Mouse (Mus musculus) splenic B cell, adult 2 months (primary cell): Measurements from ENCODE around the gene Garnl3.
A peak's percentile ranks its signal among the peaks of the same experiment; 100 is the strongest.

ENCODE experiments used
- DNase-seq: peaks from one replicate; pipeline ENCODE4 v3.0.0-alpha.2; 2011; ENCODE audit warnings: low read depth, low spot score
- H3K27me3 ChIP-seq: 2 replicates; pipeline ENCODE4 v1.6.1; 2012; ENCODE audit warnings: mild to moderate bottlenecking, low read length, moderate library complexity, mixed read lengths; ENCODE audit not compliant: control insufficient read depth, poor library complexity, insufficient read depth, severe bottlenecking
- H3K36me3 ChIP-seq: 2 replicates; pipeline ENCODE4 v1.6.1; 2012; ENCODE audit warnings: mild to moderate bottlenecking, low read length, moderate library complexity, mixed read lengths; ENCODE audit not compliant: control insufficient read depth, poor library complexity, insufficient read depth, severe bottlenecking

Gene Garnl3

DNA sequence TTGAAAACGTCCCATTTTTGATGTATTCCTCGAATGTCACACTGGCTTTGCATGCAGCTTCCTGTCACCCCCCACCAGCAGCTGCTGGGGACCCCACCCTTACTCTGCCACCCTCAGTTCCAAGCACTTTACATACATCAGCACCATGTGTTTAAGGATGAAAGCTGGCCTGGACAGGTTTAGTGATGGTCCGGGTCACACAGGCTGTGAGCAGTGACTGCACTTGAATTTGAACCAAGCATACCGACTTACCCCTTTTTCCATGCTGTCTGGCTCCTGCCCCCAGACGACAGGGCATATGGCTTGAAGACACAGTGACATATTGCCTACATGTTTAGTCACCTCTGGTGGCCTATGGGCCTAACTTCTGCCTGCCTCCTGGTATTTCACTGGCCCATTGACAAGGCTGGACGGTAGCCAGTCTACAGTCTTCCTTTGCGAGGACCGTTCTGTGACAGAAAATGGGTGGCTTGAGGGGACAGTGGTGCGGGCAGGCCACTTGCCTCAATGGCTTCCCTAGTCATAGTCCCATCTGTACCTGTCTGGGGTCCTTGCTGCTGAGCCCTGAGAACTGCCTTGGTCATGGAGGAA is 163.3 kb downstream of the Garnl3 start:
- peaks cover 11% of the 10 kb centered on the region for H3K36me3 ChIP-seq
- DNase-seq = peak; percentile 10
- no peaks in the 10 kb centered on the region for H3K27me3 ChIP-seq

DNA sequence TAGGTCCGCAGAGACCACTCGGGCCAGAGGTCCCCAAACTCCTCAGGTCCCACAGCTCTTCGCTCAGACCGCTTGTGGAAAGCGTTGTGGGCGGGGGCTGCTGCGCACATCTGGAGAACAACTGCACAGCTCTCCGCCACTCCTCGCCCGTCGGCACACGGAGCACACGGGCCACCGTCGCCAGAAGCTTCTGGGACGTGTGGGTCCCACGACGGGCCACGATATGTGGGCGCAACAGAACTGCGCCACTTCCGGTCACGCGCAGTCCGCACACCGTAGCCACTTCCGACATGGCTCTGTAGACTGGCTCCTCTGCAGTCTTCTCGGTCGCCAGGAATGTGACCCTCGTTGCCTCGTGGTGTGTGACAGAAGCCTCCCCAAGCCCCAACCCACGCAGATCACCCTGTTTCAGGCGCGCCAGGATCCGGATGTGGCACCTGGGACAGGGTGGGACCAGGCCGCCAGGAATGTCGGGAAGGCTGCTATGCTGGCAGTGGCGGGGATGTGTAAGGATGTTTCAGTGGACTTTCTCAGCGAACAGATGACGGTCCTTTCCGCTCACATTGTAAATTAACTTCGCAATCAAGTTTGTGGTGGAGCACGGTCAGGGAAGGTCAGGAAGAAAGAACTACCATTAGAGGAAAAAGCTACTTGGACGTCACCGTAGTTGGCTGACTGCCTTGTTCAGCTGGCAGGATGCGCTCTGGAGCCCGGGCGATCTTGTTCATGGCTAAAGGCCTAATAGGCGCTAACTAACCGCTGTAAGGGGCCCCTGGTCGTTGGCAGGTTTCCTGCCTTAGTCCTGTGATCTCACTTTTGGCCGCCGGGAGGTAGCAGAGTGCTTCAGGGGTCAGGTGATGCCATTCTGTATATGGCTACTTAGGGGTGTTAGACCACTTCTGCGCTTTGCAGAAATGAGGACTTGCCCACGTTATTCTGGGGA is 164.5 kb downstream of the Garnl3 start:
- DNase-seq = peak; percentile 96
- Histone ChIP-seq H3K36me3 (peaks cover 12% of the 10 kb centered on the region), H3K27me3 (no peaks in the 10 kb centered on the region)

DNA sequence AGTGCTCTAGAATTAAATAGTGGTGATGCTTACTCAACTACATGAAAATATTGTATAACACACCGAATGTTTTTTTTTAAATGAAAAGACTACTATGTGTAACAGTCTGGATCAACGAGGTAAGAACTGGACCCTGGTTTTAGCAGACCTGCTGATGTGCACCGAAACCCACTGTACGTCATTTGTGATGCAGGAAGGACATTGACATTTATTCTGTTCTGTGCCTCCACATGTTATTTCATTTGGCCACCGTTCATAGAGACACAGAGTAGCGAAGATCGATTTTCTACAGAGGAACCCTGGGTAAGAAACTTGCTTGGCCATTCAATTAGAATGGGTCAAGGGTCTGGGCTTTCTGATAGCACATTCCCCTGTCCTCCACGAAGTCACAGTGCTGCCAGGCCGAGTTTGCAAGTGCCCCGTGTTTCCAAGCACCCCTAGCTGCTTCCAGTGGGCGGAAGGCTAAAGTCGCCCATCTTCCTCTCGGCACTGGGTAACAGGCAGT is 165.2 kb downstream of the Garnl3 start:
- DNase-seq = peak; percentile 43
- H3K27me3 ChIP-seq = no peaks in the 10 kb centered on the region

DNA sequence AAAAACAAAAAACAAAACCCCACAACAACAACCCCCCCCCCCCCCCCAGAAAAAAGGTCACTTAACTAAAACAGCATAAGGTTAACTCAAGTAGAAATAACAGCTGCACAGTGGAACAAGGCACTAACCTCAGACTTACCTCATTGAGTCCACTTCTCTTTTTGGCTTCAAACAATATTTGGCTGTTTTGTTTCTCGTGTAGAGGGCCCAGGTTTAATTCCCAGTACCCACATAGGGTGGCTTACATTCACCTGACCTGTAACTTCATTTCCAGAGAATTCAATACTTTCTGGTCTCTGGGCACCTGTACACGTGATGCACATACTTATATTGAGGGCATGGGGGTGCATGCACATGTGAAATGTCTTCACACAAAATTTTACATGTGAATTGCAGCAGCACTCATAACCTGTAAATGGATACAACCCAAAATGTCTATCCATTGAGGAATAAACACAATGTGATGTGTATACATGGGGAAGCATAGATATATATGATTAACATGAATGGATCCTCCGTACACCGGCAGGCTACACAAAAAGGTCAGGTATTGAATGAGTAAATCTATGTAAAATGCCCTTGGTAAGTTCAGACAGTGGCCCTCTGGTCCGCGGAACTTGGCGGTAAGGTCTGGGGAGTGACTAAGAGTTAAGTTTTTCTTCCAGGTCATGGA is 165.8 kb downstream of the Garnl3 start:
- Histone ChIP-seq H3K27me3 (no peaks in the 10 kb centered on the region), H3K36me3 (peaks cover 12% of the 10 kb centered on the region)
- peak; percentile 81 for DNase-seq

More for the DNA sequence above, 165.2 kb downstream of the Garnl3 start:
- H3K36me3 ChIP-seq = peaks cover 12% of the 10 kb centered on the region

DNA sequence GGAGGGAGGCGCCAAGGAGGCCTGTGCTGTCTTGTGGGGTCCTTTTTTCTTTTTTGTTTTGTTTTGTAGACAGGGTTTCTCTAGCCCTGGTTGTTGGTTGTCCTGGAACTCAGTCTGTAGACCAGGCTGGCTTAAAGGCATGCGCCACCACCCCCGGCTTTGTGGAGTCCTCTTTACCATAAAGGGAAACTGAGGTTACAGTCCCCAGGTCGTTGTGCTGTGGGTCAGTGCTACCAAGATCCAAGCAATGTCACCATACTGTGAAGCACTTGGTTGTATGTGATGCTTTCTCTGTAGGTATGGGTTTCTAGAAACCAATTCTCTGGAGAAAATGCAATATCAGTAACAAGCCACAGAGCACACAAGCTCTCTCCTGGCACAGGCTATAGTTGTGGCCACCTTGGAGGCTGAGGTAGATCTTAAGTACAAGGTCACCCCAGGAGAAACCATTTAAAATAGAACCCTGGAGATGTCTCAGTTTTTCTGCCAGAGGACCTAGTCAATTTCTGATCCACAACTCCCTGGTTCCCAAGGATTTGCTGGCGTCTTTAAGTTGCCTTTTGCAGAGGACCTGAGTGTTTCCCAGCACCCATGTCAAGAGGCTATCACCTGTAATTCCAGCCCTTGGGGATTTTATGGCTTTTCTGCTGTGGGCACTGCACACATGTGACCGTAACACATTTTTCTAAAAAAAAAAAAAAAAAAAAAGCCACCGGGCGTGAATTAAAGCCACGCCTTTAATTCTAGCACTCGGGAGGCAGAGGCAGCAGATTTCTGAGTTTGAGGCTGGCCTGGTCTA is 166.6 kb downstream of the Garnl3 start:
- no peaks in the 10 kb centered on the region for H3K27me3 ChIP-seq
- DNase-seq = peak; percentile 57
- peaks cover 12% of the 10 kb centered on the region for H3K36me3 ChIP-seq

DNA sequence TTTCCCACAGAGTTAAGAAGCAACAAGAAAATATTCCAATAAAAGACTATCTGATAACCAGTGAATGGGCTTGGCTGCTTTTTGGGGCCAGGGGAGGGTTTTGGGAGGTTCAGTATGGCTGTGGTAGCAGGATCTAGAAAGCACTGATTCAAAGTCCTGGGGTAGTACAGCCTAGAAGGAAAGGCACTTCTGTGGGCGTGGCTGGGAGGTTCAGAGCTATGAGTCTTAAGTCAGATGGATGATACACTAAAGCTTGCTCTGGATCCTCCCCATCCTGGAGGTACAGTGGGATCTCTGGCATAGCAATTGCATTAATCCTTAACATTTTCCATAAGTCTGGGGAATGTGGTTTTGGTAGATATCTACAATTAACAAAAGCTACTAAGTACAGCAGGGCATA is 167.5 kb downstream of the Garnl3 start:
- no peaks in the 10 kb centered on the region for H3K27me3 ChIP-seq
- DNase-seq = no peak
- peaks cover 12% of the 10 kb centered on the region for H3K36me3 ChIP-seq

DNA sequence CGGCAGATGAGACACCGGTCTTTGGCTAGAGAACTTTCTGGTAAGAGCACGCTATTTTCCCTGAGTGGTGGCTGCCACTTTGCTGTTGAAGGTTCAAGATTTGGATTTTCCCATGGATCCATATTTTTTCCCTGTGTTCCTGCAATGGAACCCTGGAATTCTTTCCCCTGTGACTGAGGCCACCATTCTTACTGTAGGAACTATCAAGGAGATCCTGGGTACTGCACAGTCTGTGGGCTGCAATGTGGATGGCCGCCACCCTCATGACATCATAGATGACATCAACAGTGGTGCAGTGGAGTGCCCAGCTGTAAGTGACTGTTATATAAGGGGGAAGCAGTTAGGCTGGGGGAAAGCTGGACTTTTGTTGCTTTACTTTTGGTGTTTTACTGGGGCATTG is 167.9 kb downstream of the Garnl3 start:
- H3K36me3 ChIP-seq = peaks cover 12% of the 10 kb centered on the region
- DNase-seq = peak; percentile 42
- H3K27me3 ChIP-seq = no peaks in the 10 kb centered on the region

DNA sequence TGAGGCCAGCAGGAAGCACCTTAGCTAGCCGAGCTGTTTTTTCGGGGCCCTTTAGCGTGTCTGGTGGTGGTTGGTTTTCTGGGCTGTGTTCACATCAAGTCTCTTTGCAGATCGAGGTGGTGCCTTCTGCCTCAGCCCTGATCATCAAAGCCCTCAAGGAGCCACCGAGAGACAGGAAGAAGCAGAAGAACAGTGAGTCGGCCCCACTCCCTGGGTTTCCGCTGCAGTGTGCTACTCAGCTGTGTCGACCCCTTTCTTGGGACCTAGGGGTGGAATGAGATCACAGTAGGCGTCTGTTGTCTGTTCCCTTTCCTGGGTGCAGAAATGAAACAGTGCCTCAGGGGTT is 168.6 kb downstream of the Garnl3 start:
- Histone ChIP-seq H3K36me3 (peaks cover 12% of the 10 kb centered on the region), H3K27me3 (no peaks in the 10 kb centered on the region)
- DNase-seq = peak; percentile 32

DNA sequence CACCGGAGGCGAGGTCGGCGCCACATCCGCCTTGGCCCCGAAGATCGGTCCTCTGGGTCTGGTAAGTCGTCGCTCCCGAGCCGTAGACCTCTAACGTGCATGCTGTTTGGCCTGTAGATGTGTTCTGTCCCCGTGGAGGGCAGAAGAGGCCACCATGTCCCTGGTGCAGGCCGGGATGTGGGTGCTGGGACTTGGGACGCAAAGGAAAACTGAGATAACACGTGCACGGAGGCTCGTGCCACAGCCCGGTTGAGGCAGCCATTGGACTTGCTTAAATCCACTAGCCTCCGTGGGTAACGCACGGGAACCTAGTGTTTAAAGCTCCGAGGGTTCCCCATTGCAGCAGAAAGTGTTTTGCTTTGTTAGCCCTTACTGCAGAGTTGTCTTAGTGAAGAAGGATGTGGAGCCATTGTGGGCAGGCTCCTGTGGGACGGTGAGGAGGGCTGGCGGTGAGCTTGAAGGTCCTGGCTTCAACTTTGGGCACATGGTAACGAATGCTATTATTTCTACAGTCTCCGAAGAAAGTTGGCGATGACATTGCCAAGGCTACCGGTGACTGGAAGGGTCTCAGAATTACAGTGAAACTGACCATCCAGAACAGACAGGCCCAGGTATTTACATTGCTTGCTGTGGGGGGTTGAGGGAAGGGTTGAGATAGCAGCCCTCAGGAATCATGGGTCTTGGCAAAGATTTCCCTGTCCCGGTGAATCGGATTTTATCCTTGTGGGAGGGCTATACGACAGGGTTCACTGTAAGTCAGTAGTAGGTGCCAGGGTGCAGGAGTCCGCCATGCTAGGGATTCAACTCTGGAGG is 169.2 kb downstream of the Garnl3 start:
- H3K27me3 ChIP-seq = no peaks in the 10 kb centered on the region
- peaks cover 12% of the 10 kb centered on the region for H3K36me3 ChIP-seq
- peak; percentile 39 for DNase-seq

DNA sequence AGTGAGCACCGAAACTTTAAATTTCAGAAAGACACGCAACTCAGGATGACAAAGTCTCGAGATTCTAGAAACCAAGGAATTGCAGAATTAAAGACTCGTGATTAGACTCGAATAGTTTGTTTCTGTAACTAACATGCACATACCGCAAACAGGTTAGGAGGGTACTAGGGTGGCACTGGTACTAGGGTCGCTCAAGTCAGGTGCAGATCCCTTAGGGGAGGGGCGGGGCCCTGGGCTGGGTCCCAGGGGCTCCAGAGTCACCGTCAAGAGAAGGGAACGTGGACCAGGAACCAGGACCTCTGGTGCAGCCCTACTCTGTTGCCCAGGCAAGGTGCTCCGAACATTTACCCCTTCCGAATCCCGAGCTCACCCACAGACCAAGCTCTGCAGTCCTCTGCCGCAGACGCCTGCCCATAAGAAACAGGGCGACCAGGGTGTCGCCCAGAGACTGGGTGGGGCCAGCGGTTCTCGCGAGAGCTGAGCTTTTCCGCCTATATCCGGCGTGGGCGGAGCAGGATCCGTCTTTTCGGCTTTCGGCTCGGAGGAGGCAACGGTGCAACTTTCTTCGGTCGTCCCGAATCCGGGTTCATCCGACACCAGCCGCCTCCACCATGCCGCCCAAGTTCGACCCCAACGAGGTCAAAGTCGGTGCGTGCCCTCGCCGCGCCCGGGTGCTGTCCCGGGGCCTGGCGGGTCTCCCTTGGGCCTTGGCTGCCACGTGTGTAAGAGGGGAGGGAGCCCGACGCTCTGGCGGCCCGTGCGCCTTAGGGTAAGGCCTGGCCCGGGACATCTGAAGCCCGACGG is 170.1 kb downstream of the Garnl3 start, which contains the start of the genes Rpl12 and Lrsam1:
TSS of gene Rpl12 (plus strand) at position 368 of the 804 bp plus-strand sequence.
TSS of gene Lrsam1 (minus strand) at position 423 of the 804 bp plus-strand sequence.
- peak; percentile 96 for DNase-seq
- peaks cover 12% of the 10 kb centered on the region for H3K36me3 ChIP-seq
- H3K27me3 ChIP-seq = no peaks in the 10 kb centered on the region

DNA sequence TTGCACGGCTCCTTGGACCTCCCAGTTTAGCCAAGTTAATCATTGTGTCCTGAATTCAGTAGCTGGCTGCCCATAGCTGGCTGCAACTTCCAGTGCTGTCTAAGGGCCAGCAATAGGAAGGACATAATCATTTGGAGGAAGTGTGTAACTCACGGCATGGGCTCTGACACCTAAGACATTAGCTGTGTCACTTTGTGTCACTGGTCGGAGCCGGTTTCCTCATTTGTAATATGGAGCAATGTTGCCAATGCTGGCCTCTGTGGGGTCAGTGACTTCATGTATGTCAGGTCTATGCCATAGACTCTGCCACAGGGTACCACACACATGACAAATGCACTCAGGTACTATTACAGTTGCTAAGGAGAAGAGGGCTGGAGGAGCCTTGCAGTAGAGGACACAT is 171.2 kb downstream of the Garnl3 start:
- peaks cover 12% of the 10 kb centered on the region for H3K36me3 ChIP-seq
- DNase-seq = no peak
- no peaks in the 10 kb centered on the region for H3K27me3 ChIP-seq

DNA sequence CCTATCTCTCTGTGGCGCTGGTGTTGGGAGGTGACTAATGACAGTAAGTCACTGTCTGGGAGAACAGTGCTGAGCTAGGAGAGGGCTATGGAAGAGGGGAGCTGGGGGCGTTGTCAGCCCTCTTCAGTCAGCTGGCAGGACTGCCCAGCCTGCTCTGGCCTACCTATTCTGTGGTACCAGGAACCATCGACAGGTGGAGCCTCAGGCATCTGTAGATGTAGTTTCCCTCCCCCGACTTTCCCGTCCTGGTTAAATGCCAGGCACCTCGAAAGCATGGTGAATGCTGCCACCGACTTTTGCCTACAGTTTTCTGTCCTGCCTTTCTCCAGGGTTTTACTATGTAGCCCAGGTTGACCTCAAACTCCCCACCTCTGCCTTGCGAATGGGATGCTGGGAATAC is 174.1 kb downstream of the Garnl3 start:
- peak; percentile 44 for DNase-seq
- H3K27me3 ChIP-seq = no peaks in the 10 kb centered on the region
- H3K36me3 ChIP-seq = no peaks in the 10 kb centered on the region

DNA sequence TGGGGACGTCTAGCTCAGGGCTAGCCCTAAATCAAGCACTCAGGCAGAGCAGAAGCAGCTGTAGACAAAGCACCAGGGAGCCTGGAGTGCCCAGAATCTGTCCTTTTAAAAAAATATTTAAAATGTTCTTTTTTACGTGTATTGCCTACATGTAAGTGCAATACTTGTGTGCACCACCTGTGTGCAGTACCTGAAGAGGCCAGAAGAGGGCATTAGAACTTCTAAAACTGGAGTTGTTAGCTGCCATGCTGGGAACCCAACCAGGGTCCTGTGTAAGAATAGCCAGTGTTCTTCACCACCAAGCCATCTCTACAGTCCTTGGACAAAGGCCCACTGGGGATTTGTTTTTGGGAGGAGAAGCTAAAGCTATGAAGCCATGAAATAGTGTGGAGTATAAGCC is 176.9 kb downstream of the Garnl3 start:
- Histone ChIP-seq H3K27me3 (no peaks in the 10 kb centered on the region), H3K36me3 (no peaks in the 10 kb centered on the region)
- DNase-seq = peak; percentile 41
